Mouse (Mus musculus) heart, embryonic 13.5 days (tissue): ENCODE results near the gene Nos1. TPM values are rescaled to one million over a fixed set of nuclear protein-coding genes. Genes with fewer than 3 reads are reported as not detected.

Experiments
- ATAC-seq: fragments of 200-750 bp; cut with Nextera tagmentation; 2 replicates; pipeline ENCODE4 v1.8.0; 2017; ENCODE audit warnings: moderate TSS enrichment; ENCODE audit not compliant: insufficient number of reproducible peaks, low FRiP score, low TSS enrichment; ENCODE audit errors: extremely low read depth
- H3K27ac ChIP-seq: fragments of 300-500 bp; sonication (generic); replicated peaks from 2 replicates; pipeline ENCODE4 v1.5.1; 2015; ENCODE audit warnings: moderate library complexity, mild to moderate bottlenecking, inconsistent platforms
- H3K27me3 ChIP-seq: fragments of 300-500 bp; sonication (generic); replicated peaks from 2 replicates; pipeline ENCODE4 v1.6.1; 2015; ENCODE audit warnings: mild to moderate bottlenecking, inconsistent platforms
- H3K36me3 ChIP-seq: fragments of 300-500 bp; sonication (generic); 2 replicates; pipeline ENCODE4 v1.6.1; 2015; ENCODE audit warnings: mild to moderate bottlenecking, inconsistent platforms
- H3K4me1 ChIP-seq: fragments of 300-500 bp; sonication (generic); 2 replicates; pipeline ENCODE4 v1.6.1; 2015; ENCODE audit warnings: inconsistent platforms
- H3K4me2 ChIP-seq: fragments of 300-500 bp; sonication (generic); 2 replicates; pipeline ENCODE4 v1.6.1; 2015; ENCODE audit warnings: inconsistent platforms, mild to moderate bottlenecking, moderate library complexity
- H3K4me3 ChIP-seq: fragments of 300-500 bp; sonication (generic); 2 replicates; pipeline ENCODE4 v1.5.1; 2015; ENCODE audit warnings: moderate library complexity, mild to moderate bottlenecking, inconsistent platforms
- H3K9ac ChIP-seq: fragments of 300-500 bp; sonication (generic); 2 replicates; pipeline ENCODE4 v1.6.1; 2015; ENCODE audit warnings: inconsistent platforms, mild to moderate bottlenecking, moderate library complexity
- H3K9me3 ChIP-seq: fragments of 300-500 bp; sonication (generic); 2 replicates; pipeline ENCODE4 v1.6.1; 2016; ENCODE audit warnings: inconsistent platforms
- WGBS: fragments of 180-500 bp; shearing (Covaris S2); methylation state at CpG from one replicate; pipeline ENCODE4 v1.1.7; 2015; ENCODE audit warnings: mixed read lengths; 5-methylcytosine and 5-hydroxymethylcytosine counted together
- polyA plus RNA-seq: library from polyadenylated mRNA; unstranded; fragments of >200 nt; fragmentation: Nextera tagmentation; extraction: Ambion mirVana; gene quantifications from 2 replicates; pipeline ENCODE4 v1.2.1, GENCODE M21; 2015

The Nos1 gene
- polyA plus RNA-seq, 1 experiment from 2014 or later, result 0.04 TPM

DNA sequence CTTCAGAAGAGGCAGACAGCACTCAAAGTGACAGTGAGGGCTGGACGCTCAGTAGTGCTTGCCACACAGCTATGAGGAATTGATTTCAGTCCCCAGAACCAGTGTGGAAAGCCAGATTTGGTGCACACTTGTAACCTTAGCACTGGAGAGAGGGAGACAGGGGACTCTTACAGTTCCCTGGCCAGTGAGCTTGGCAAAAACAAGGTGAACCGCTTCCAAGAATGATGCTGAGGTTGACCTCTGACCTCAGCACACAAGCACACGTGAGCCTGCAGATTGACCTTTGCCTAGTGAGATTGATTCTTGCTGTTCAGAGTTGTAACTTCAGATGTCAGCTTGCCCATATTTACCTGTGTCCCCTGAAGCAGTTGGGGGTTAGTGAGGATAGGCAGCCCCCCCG lies 205.5 kb downstream of the Nos1 start:
- no peak overlapping the region for H3K4me3 ChIP-seq
- H3K4me2 ChIP-seq, result no peak overlapping the region
- no peak for ATAC-seq

DNA sequence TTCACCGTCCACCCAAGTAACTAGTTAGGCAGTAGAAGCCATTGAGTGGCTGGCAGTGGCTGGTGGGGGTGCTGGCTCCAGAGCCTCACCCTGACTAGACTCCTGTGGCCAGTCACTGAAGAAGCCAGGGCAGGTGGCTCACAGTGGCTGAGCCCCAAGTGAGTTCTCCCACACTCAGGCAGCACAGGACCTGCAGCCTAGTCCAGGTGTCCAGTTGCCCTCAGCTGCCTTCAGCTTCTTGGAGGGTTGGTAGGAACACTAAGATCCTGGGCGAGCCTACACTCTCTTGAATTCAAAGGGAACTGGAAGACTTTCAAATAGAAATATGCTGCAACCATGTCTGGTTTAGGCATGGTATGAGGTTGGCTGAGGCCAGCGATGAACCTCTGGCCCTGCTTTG lies 207.1 kb downstream of the Nos1 start:
- Histone ChIP-seq H3K27me3 (no peaks in the 10 kb centered on the region), H3K4me2 (no peak overlapping the region), H3K4me1 (no peaks in the 10 kb centered on the region), H3K36me3 (peaks cover 99% of the 10 kb centered on the region), H3K9ac (no peak overlapping the region), H3K4me3 (no peak overlapping the region), H3K27ac (no peak overlapping the region), H3K9me3 (no peaks in the 10 kb centered on the region)
- ATAC-seq, result no peak
- WGBS, result 83% methylated on average over 3 of the region's 3 CpGs

More for the DNA sequence above, 205.5 kb downstream of the Nos1 start:
- Histone ChIP-seq H3K9ac (no peak overlapping the region), H3K9me3 (no peaks in the 10 kb centered on the region), H3K27ac (no peak overlapping the region), H3K4me1 (no peaks in the 10 kb centered on the region), H3K27me3 (no peaks in the 10 kb centered on the region), H3K36me3 (peaks cover 99% of the 10 kb centered on the region)
- WGBS, result 64% methylated on average over 4 of the region's 4 CpGs

DNA sequence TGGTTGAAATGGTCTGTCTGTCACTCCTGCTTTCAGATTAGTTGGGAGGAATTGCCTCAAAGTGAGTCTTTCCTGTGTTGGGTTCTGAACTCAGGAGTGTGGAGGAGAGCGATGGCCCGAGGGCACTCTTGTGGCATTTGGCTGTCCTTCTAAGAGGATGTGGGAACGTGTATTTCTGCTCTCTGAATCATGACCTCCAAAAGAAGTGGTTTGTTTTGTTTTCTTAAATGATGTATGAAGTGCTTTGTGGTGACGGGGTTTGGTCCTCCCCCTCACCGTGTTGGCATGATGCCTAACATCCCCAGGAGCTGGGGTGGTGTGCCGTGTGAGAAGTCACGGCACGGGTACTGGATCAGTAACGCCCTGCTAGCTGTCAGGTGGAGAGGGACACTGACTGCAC lies 207.5 kb downstream of the Nos1 start:
- H3K4me1 ChIP-seq, result no peaks in the 10 kb centered on the region
- WGBS, result 72% methylated on average over 9 of the region's 9 CpGs
- H3K36me3 ChIP-seq, result peaks cover 99% of the 10 kb centered on the region
- no peaks in the 10 kb centered on the region for H3K9me3 ChIP-seq
- ATAC-seq, result no peak
- no peak overlapping the region for H3K4me3 ChIP-seq
- no peak overlapping the region for H3K4me2 ChIP-seq
- no peaks in the 10 kb centered on the region for H3K27me3 ChIP-seq
- no peak overlapping the region for H3K27ac ChIP-seq
- H3K9ac ChIP-seq, result no peak overlapping the region

DNA sequence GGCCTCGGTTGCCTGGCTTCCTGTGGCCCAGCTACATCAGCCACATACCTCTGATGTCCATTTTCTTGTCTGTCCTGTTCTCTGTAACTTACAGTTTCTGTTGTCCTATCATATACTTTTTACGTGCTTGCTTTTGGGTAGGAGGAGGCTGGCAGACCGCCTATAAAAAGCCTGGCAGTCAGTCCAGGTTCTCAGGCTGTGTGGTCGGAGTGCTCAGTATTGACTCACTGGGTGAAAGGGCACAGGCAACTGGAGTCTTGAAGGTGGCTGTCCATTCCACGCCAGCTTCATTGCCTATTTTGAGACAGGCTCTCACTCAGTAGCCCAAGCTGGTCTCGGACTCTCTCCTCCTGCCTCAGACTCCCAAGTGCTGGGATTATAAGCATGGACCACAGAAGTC lies 208.9 kb downstream of the Nos1 start:
- Histone ChIP-seq H3K27ac (no peak overlapping the region), H3K4me2 (no peak overlapping the region), H3K36me3 (peaks cover 100% of the 10 kb centered on the region), H3K4me1 (no peaks in the 10 kb centered on the region), H3K9me3 (no peaks in the 10 kb centered on the region), H3K9ac (no peak overlapping the region), H3K27me3 (no peaks in the 10 kb centered on the region), H3K4me3 (no peak overlapping the region)
- 75% methylated on average over 6 of the region's 6 CpGs for WGBS
- ATAC-seq, result no peak

DNA sequence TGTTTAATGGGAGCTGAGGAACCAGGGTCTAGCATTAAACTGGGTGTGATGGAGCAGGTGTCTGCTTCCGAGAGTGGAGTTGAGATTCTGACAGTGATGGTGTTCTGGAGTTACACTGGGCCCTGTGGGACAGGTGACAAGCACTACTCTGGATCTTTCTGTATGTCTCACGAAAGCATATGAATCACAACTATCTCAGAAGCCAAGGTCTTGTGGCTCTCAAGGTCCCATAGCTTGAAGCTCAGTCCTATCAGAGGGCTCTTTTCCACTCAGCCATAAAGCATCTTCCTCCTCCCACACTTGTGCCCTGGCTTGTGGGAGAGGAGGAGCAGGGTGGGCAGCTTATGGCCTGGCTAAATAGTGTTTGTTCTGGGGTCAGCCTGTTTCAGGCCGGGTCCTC lies 210.1 kb downstream of the Nos1 start:
- no peaks in the 10 kb centered on the region for H3K27me3 ChIP-seq
- 80% methylated on average over 3 of the region's 3 CpGs for WGBS
- H3K4me1 ChIP-seq, result no peaks in the 10 kb centered on the region
- no peak overlapping the region for H3K4me3 ChIP-seq
- peaks cover 100% of the 10 kb centered on the region for H3K36me3 ChIP-seq
- H3K27ac ChIP-seq, result no peak overlapping the region
- H3K9ac ChIP-seq, result no peak overlapping the region
- no peak for ATAC-seq
- no peak overlapping the region for H3K4me2 ChIP-seq
- H3K9me3 ChIP-seq, result no peaks in the 10 kb centered on the region

DNA sequence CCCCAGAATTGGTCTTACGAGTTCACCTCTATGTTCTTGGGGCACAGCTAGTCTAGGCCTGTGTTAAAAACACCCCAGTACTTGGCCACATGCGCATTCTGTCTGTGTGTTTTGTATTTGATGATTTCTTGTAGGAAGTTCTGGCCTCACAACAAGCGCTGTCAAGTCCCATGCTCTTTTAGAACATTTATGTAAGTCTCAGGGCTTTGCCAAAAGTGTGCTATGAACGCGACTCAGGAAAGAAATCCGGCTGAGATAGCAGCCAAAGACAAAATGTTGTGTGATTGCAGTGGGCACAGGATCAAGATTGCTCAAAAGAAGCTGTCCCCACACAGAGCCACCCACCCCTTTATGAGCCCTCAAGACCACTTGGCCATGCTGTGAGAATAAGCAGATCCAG lies 212.7 kb downstream of the Nos1 start:
- H3K9ac ChIP-seq, result no peak overlapping the region
- no peak overlapping the region for H3K4me2 ChIP-seq
- 90% methylated on average over 6 of the region's 6 CpGs for WGBS
- no peak overlapping the region for H3K4me3 ChIP-seq
- peaks cover 100% of the 10 kb centered on the region for H3K36me3 ChIP-seq
- peaks cover 17% of the 10 kb centered on the region for H3K4me1 ChIP-seq
- H3K9me3 ChIP-seq, result no peaks in the 10 kb centered on the region
- ATAC-seq, result no peak
- H3K27me3 ChIP-seq, result no peaks in the 10 kb centered on the region
- H3K27ac ChIP-seq, result no peak overlapping the region

DNA sequence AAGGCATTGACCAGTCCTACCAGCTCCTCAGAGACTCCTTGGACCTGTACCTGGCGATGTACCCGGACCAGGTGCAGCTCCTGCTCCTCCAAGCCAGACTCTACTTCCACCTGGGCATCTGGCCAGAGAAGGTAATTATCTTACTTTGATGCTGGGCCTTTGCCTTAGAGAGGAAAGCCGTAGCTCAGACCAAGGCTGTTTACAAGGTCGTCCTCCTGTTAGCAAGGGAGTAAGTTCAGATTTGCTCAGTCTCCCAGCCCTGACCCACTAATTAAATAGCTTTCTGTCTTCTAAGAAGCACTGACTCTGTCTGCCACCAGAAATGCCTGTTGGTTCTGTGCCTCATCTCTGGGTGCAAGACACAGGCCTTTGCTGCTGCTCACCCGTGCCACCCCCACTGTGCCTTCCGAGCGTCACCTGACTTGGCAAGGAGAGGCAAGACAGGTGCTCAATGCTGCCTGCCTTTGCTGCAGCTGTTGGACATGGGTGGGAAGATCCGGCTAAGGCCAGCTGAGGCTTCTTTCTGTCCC lies 214.6 kb downstream of the Nos1 start:
- 84% methylated on average over 8 of the region's 8 CpGs for WGBS
- Histone ChIP-seq H3K4me1 (peaks cover 17% of the 10 kb centered on the region), H3K4me3 (no peak overlapping the region), H3K9ac (no peak overlapping the region), H3K9me3 (no peaks in the 10 kb centered on the region), H3K4me2 (no peak overlapping the region), H3K36me3 (peaks cover 100% of the 10 kb centered on the region), H3K27me3 (no peaks in the 10 kb centered on the region), H3K27ac (no peak overlapping the region)
- ATAC-seq, result no peak

DNA sequence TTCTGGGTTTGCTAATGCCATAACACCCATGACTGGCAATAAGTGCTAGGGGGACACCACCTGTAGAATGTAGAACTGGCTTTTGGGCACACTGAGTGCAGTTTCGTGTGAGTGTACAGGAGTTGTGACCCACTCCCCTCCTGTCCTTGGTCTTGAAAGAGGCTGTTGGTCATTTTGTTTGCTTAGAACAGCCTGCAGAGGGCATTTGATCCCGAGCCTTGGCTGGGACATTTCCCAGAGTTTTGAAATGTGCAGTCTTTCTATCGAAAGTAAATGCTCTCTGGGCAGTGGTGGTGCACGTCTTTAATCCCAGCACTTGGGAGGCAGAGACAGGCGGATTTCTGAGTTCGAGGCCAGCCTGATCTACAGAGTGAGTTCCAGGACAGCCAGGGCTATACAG lies 215.1 kb downstream of the Nos1 start:
- no peak overlapping the region for H3K9ac ChIP-seq
- no peak overlapping the region for H3K27ac ChIP-seq
- H3K36me3 ChIP-seq, result peaks cover 100% of the 10 kb centered on the region
- ATAC-seq, result no peak
- no peaks in the 10 kb centered on the region for H3K27me3 ChIP-seq
- 81% methylated on average over 6 of the region's 6 CpGs for WGBS
- no peak overlapping the region for H3K4me3 ChIP-seq
- no peak overlapping the region for H3K4me2 ChIP-seq
- H3K9me3 ChIP-seq, result no peaks in the 10 kb centered on the region
- H3K4me1 ChIP-seq, result peaks cover 17% of the 10 kb centered on the region

DNA sequence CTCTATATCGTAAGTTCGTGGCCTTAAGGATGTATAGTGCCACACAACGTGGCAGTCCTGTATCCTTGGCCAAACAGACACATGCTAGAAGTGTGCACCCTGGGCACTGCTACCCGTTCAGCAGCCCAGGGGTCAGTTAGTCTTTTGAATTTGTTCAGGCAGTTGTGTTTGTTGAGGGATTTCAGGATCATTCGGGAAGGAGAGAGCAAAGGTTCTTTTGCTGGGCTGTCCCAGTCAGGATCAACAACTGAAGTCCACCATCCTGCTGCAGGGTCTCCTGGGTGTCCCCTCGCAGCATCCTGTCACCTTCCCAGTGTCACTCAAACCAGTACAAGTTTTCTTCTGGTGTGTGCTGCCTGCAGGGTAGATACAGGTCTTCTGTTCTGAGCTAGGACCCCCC lies 215.7 kb downstream of the Nos1 start:
- WGBS, result 81% methylated on average over 6 of the region's 6 CpGs
- Histone ChIP-seq H3K9me3 (no peaks in the 10 kb centered on the region), H3K27ac (no peak overlapping the region), H3K4me2 (no peak overlapping the region), H3K4me1 (peaks cover 17% of the 10 kb centered on the region), H3K36me3 (peaks cover 100% of the 10 kb centered on the region), H3K27me3 (no peaks in the 10 kb centered on the region), H3K4me3 (no peak overlapping the region), H3K9ac (0 out of 2 replicates have a peak overlapping the region, but pooled peaks have one; percentile 14)
- no peak for ATAC-seq

DNA sequence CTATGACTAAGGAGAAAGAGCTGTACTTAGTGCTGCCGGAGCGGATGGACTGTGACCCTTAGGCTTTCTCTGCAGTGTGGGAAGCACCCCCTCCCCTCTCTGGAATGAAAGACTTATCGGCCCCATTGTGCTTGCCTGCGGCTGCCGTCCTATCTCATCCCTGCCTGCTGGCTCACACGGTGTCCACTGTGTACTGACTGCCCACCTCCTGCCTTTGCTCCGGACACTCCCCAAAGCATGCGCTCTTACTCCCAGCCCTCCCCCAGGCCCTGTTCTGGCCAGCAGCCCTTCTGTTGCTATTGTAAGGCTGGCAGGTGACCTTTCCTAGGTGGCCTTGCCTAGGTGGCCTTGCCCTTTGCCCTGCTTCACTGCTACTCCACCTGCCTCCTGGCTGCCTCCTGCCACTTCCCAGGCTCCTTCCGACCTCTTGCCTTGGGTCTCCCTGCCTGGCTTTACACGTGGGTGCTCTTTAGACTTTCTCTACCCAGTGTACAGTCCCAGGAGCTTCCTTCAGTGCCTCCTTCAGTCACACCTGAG lies 216.7 kb downstream of the Nos1 start:
- Histone ChIP-seq H3K9me3 (no peaks in the 10 kb centered on the region), H3K4me3 (no peak overlapping the region), H3K27ac (no peak overlapping the region; the same call in 1 of the 2 replicates), H3K4me2 (no peak overlapping the region), H3K4me1 (peaks cover 17% of the 10 kb centered on the region), H3K9ac (peak overlapping the region; percentile 1; the same call in 1 of the 2 replicates), H3K27me3 (no peaks in the 10 kb centered on the region), H3K36me3 (peaks cover 100% of the 10 kb centered on the region)
- no peak for ATAC-seq
- WGBS, result 21% methylated on average over 10 of the region's 10 CpGs

DNA sequence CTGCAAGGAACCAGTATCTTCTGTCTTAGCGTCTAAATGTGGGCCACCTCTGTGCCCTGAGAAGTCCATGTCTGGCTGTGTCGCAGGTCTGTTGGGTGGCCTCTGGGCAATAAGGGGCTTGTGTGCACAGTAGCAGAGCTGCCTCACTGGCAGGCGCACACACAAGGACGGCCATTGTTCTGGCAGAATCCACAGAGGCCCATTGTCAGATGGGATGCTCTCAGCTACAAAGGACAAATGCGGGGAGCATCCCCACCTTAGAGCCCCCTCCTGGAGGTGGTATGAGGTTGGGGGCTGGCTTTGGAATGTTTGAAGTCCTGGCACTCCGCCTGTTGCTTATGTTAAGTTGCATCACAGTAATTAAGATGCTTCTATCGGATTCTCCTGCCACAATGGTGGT lies 218.2 kb downstream of the Nos1 start:
- Histone ChIP-seq H3K9me3 (no peaks in the 10 kb centered on the region), H3K4me2 (no peak overlapping the region), H3K4me3 (no peak overlapping the region), H3K36me3 (peaks cover 100% of the 10 kb centered on the region), H3K9ac (no peak overlapping the region), H3K27ac (no peak overlapping the region), H3K27me3 (no peaks in the 10 kb centered on the region), H3K4me1 (peaks cover 17% of the 10 kb centered on the region)
- 81% methylated on average over 7 of the region's 7 CpGs for WGBS
- no peak for ATAC-seq

DNA sequence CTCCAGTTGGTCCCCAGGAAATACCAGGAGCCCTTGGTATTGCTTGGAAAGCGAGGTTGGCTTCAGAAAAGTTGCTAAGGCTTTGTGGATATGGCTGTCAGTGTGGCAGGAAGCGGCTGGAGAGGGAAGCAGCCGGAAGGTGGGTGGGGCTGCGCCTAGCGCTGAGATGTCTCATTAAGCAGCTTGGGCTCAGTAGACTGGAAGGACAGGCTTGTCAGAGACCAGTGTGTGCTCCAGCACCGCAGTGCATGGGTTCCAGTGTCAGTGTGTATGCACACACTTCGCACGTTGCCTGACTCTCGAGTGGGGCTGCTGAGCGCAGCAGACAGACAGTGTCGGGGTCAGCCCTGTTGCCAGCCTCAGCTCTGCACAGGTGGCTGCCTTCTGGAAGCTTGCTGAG lies 218.8 kb downstream of the Nos1 start:
- 82% methylated on average over 11 of the region's 11 CpGs for WGBS
- H3K27ac ChIP-seq, result no peak overlapping the region
- H3K36me3 ChIP-seq, result peaks cover 100% of the 10 kb centered on the region
- ATAC-seq, result no peak
- H3K9ac ChIP-seq, result no peak overlapping the region
- no peak overlapping the region for H3K4me2 ChIP-seq
- no peaks in the 10 kb centered on the region for H3K27me3 ChIP-seq
- H3K4me1 ChIP-seq, result peaks cover 17% of the 10 kb centered on the region
- no peak overlapping the region for H3K4me3 ChIP-seq
- no peaks in the 10 kb centered on the region for H3K9me3 ChIP-seq
